Mouse (Mus musculus): ENCODE measurements at regions not wholly inside any gene's neighbourhood (a gene's known extent, or its start where the extent isn't known, plus 50 kb on each side); places are given as distances from the start of the nearest gene placed in this dataset.

DNA sequence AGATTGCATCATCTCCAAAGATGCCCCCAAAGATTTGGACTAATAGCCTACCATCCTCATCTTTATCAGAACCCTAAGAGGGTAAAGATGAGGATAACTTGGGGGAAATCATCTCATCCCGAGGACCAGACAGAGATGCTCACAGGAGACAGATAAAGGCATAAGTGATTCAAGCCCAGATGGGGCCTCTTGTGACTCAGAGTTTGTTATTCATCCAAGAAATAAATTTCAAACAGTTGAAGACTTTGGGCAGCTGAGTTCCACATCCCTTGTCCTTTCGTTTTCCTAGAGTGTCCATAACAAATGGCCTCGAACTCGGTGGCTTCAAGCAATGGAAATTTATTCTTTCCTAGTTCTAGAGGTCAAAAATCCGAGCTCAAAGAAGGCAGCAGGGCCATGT is 485.1 kb upstream of the Gm10131 start:
- H3K4me3 ChIP-seq (ENCODE audit: insufficient read depth, low read length), result no peak overlapping the region
- no peak for TF ChIP-seq CTCF (IDR thresholded peaks at IDR 0.05; ENCODE audit: low read depth, low read length)
- TF ChIP-seq POLR2A (IDR thresholded peaks at IDR 0.05; ENCODE audit: borderline replicate concordance, low read depth, low read length), result no peak
- no peak overlapping the region for H3K27ac ChIP-seq (ENCODE audit: insufficient read depth, low read depth, low read length)
- peaks cover 34% of the 10 kb centered on the region for H3K4me1 ChIP-seq (ENCODE audit: control insufficient read depth, insufficient read depth, low read length)

DNA sequence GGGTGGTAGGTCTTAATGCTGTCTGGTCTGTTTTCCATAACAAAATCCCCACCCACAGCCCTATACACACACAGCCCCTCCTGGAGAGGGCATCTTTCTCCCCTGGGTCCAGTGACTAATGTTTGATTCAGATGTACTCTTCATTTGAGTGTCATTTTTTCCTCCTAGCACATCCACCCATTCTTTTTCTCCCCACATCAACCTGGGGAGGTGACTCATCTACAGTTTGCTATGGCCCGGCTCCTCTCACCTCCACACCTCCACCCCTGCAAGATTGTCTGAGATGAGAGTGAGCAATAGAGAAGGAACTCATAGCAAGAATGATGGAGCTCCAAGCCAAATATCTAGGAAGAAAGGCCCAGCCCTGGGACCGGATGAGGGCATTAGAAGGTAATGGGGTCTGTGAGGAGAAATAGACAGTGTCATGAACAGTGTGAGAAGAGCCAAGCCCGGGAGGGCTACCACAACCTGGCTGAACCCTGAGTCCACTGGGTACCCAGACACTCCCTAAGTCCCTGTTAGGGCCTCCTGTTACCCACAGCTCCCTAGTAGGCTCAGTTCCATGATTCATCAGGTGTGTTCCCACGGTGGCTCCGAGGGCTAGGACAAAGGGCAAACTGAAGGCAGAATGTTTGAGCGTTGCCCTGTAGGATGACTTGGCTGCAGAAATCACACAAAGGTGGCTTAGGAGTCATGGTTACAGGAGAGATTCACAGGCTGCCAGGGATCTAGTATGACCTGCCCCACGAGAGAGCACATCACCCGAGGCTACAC is 479.6 kb upstream of the Gm10131 start:
- no peak overlapping the region for H3K4me3 ChIP-seq (ENCODE audit: insufficient read depth, low read length)
- TF ChIP-seq CTCF (IDR thresholded peaks at IDR 0.05; ENCODE audit: low read depth, low read length) (no peak), POLR2A (IDR thresholded peaks at IDR 0.05; ENCODE audit: borderline replicate concordance, low read depth, low read length) (no peak)
- H3K4me1 ChIP-seq (ENCODE audit: control insufficient read depth, insufficient read depth, low read length), result peaks cover 26% of the 10 kb centered on the region
- no peak overlapping the region for H3K27ac ChIP-seq (ENCODE audit: insufficient read depth, low read depth, low read length)

DNA sequence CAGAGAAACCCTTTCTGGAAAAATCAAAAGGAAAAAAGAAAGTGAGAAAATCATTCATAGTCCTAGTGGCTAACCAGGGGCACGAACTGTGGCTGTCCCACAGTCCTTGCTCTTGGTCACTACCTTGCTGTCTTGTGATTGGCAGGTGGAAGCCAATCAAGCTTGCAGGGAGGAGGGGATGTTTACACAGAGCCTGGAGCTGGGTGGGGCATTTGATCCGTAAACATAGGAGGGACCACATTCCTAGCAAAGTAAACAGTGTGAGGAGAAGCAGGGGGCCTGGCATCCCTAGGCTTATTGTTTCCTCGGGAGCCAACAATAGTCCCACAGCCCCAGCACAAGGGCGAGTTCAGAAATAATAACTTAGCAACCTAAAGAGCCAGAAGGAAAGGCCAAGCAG is 466.5 kb upstream of the Gm10131 start:
- H3K4me3 ChIP-seq (ENCODE audit: insufficient read depth, low read length), result no peak overlapping the region
- H3K27ac ChIP-seq (ENCODE audit: insufficient read depth, low read depth, low read length), result no peak overlapping the region
- no peaks in the 10 kb centered on the region for H3K4me1 ChIP-seq (ENCODE audit: control insufficient read depth, insufficient read depth, low read length)
- no peak for TF ChIP-seq POLR2A (IDR thresholded peaks at IDR 0.05; ENCODE audit: borderline replicate concordance, low read depth, low read length)
- no peak for TF ChIP-seq CTCF (IDR thresholded peaks at IDR 0.05; ENCODE audit: low read depth, low read length)

DNA sequence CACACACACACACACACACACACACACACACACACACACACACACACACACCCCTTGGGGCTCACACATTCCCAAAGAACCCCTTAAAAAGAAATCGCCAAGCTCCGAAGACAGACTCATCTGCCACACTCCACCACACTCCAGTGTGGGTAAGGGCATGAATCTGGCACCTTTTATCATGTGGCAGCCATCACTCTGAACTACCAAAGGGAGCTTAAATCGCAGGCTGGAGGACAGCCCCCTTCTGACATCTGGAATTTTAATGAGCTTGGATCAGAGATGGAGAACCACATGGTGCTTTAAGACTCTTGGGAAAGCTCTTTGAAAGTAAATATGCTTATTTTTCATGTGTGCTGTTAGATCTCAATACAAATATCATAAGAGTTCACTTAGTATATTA is 462.5 kb upstream of the Gm10131 start:
- Histone ChIP-seq H3K4me3 (ENCODE audit: insufficient read depth, low read length) (no peak overlapping the region), H3K4me1 (ENCODE audit: control insufficient read depth, insufficient read depth, low read length) (no peaks in the 10 kb centered on the region), H3K27ac (ENCODE audit: insufficient read depth, low read depth, low read length) (no peak overlapping the region)
- no peak for TF ChIP-seq POLR2A (IDR thresholded peaks at IDR 0.05; ENCODE audit: borderline replicate concordance, low read depth, low read length)
- no peak for TF ChIP-seq CTCF (IDR thresholded peaks at IDR 0.05; ENCODE audit: low read depth, low read length)

DNA sequence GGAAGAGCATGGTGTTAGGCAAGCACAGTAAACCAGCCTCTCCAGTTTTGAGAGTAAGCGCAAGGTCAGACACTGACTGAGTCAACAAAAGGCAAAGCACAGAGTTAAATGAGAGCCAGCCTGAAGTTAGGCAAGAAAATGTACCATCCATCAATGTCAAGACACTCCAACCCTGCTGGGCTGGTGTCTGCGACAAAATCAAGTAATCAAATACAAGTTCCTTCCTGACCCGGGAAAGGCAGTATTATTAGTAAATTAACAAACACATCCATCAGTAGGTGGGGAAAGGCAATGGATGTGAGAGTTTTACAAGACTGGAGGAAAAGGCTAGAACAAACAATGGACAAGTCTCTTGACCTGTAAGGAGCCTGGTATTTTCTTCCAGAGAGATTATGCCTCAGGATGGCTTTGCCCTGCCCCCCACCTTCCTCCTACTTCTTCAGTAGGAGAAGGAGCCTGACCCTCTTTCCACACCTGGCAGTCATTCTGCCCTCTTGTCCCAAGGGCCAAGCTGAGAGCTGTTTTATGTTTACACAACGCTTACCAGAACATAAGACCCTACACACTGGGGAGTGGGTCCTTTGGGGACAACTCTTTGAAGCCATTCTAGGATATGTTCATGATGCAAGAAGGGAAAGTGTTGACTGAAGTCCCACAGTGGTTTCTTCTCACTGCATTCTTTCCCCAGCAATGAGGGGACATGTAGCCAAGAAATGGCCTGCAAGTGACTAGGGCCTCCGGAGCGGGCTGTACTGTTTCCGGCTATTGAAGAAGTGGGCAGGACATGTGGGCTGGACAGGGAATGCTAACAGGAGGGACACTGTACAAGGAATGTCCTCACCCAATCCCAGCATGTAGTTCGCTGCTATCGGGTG is 461.7 kb upstream of the Gm10131 start:
- TF ChIP-seq CTCF (IDR thresholded peaks at IDR 0.05; ENCODE audit: low read depth, low read length), result no peak
- no peak for TF ChIP-seq POLR2A (IDR thresholded peaks at IDR 0.05; ENCODE audit: borderline replicate concordance, low read depth, low read length)
- H3K27ac ChIP-seq (ENCODE audit: insufficient read depth, low read depth, low read length), result no peak overlapping the region
- H3K4me3 ChIP-seq (ENCODE audit: insufficient read depth, low read length), result no peak overlapping the region
- no peaks in the 10 kb centered on the region for H3K4me1 ChIP-seq (ENCODE audit: control insufficient read depth, insufficient read depth, low read length)

DNA sequence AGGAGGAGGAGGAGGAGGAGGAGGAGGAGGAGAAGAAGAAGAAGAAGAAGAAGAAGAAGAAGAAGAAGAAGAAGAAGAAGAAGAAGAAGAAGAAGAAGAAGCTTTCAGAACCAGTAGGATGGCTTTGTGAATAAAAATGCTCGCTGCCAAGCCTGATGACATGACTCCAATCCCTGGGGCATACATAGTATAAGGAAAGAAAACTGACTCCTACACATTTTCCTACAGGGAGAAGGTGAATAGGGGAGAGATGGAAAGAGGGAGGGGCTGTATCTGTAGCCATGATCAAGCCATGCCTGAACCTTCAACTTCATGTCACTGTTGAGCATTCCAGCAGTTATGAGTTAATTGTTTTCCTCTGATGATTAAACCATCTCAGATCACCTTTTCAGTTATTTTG is 460.2 kb upstream of the Gm10131 start:
- no peak overlapping the region for H3K27ac ChIP-seq (ENCODE audit: insufficient read depth, low read depth, low read length)
- H3K4me3 ChIP-seq (ENCODE audit: insufficient read depth, low read length), result no peak overlapping the region
- H3K4me1 ChIP-seq (ENCODE audit: control insufficient read depth, insufficient read depth, low read length), result no peaks in the 10 kb centered on the region
- TF ChIP-seq CTCF (IDR thresholded peaks at IDR 0.05; ENCODE audit: low read depth, low read length), result no peak
- no peak for TF ChIP-seq POLR2A (IDR thresholded peaks at IDR 0.05; ENCODE audit: borderline replicate concordance, low read depth, low read length)

DNA sequence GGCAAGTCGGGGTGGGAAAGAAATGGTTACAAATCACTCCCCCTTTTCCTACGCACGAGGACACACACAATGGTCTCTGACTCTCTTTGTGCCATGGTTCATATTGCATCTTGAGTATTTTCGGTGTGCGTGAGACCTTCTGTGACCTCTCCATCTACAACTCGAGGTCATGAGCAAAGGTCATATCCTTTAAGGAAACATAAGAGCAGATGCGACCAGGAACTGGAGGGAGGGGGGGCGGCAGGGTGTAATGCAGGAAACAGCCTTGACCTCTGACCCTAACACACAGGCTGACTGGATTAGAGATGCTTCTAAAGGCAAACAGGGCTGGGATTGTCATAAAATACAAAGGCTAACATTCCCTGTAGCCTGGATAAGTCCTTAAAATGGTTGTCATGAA is 450.7 kb upstream of the Gm10131 start:
- TF ChIP-seq CTCF (IDR thresholded peaks at IDR 0.05; ENCODE audit: low read depth, low read length) (no peak), POLR2A (IDR thresholded peaks at IDR 0.05; ENCODE audit: borderline replicate concordance, low read depth, low read length) (no peak)
- peaks cover 3% of the 10 kb centered on the region for H3K4me1 ChIP-seq (ENCODE audit: control insufficient read depth, insufficient read depth, low read length)
- H3K27ac ChIP-seq (ENCODE audit: insufficient read depth, low read depth, low read length), result no peak overlapping the region
- no peak overlapping the region for H3K4me3 ChIP-seq (ENCODE audit: insufficient read depth, low read length)

DNA sequence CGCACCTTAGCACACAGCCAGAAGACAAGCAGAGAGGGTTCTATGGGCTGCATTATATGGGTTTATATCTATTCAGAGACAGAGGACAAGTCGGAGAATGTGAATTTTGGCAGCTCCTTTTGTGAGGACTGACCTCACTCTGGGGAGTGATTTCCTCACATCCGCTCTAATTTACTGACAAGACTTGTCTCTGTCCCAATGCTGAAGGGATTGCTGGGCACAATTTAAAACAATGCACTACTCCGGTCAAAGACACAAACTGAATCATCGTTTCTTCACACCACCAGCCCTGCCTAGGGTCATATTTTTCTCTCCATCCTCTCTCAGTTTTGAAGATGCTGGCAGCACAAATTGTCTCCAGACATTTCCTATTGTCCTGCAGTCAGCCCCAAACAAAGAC is 438.2 kb upstream of the Gm10131 start:
- H3K4me3 ChIP-seq (ENCODE audit: insufficient read depth, low read length), result no peak overlapping the region
- H3K4me1 ChIP-seq (ENCODE audit: control insufficient read depth, insufficient read depth, low read length), result peaks cover 34% of the 10 kb centered on the region
- TF ChIP-seq POLR2A (IDR thresholded peaks at IDR 0.05; ENCODE audit: borderline replicate concordance, low read depth, low read length), result no peak
- TF ChIP-seq CTCF (IDR thresholded peaks at IDR 0.05; ENCODE audit: low read depth, low read length), result no peak
- no peak overlapping the region for H3K27ac ChIP-seq (ENCODE audit: insufficient read depth, low read depth, low read length)

DNA sequence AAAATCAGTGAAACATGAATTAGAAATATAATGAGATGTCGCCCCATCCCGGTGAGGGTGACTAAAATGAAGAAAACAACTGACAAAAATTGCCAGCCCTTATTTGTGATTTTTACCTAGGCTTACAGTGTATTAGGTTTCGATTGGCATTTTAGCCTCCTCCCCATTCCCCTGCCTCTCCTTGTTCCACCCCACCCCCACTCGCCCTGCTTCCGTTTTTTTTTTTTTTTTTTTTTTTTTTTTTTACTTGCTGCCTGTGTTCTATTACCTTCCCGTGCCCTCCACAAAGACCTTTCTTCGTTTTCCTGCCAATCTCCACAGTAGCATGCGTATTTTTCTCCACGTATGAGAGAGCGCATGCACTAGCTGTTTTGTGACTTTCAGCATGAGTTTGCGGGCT is 435.3 kb upstream of the Gm10131 start:
- no peak for TF ChIP-seq POLR2A (IDR thresholded peaks at IDR 0.05; ENCODE audit: borderline replicate concordance, low read depth, low read length)
- TF ChIP-seq CTCF (IDR thresholded peaks at IDR 0.05; ENCODE audit: low read depth, low read length), result no peak
- Histone ChIP-seq H3K4me3 (ENCODE audit: insufficient read depth, low read length) (no peak overlapping the region), H3K27ac (ENCODE audit: insufficient read depth, low read depth, low read length) (no peak overlapping the region), H3K4me1 (ENCODE audit: control insufficient read depth, insufficient read depth, low read length) (peaks cover 30% of the 10 kb centered on the region)
